Mouse (Mus musculus): ENCODE data around the gene Hadhb.

DNA sequence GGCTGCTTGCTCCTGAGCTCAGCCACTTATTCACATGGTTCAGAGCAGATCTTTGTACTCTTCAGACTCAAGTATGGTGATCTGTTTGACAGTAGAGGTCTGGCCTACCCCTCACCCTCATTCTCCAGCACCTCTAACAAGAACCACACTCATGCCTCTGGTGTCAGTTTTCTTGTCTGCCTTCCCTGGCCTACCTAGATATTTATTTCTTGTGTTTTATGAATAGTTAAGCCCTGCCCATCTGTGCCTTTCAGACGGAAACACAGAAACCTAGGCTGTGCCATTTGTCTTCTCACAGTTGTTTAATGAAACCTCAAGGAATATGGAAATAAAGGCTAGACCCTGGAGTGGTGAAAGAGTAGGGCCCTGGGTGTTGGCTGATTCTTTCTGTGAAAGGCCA is 37.0 kb upstream of the Hadhb start:
- TF ChIP-seq CTCF (IDR thresholded peaks at IDR 0.05) (no peak), EP300 (IDR thresholded peaks at IDR 0.05) (no peak)
